Mouse (Mus musculus) bone marrow macrophage, adult 2 months (primary cell): ENCODE measurements around the gene Agap3. TPM values are rescaled to one million over a fixed set of nuclear protein-coding genes. Genes with fewer than 3 reads are reported as not detected.

Experiments
- H3K27ac ChIP-seq: 2 replicates; pipeline ENCODE4 v1.5.1; 2012; ENCODE audit warnings: low read depth, low read length; ENCODE audit not compliant: insufficient read depth
- H3K4me1 ChIP-seq: 2 replicates; pipeline ENCODE4 v1.6.1; 2012; ENCODE audit warnings: low read length; ENCODE audit not compliant: control insufficient read depth, insufficient read depth
- H3K4me3 ChIP-seq: 2 replicates; pipeline ENCODE4 v1.5.1; 2012; ENCODE audit warnings: mild to moderate bottlenecking, low read length, moderate library complexity; ENCODE audit not compliant: insufficient read depth
- CTCF ChIP-seq: IDR thresholded peaks from 2 replicates; pipeline ENCODE4 v1.5.1; 2012; ENCODE audit warnings: low read depth, mild to moderate bottlenecking, low read length, moderate library complexity
- POLR2A ChIP-seq: IDR thresholded peaks from 2 replicates; pipeline ENCODE4 v1.6.1; 2012; ENCODE audit warnings: mild to moderate bottlenecking, low read depth, low read length, borderline replicate concordance
- polyA plus RNA-seq: library from polyadenylated mRNA; stranded (reverse); fragments of >200 nt; gene quantifications from 2 replicates; pipeline ENCODE4 v1.2.4, GENCODE M21; 2012; ENCODE audit not compliant: missing spikeins, insufficient read depth, insufficient read length

The Agap3 gene
- polyA plus RNA-seq, 1 experiment: 77.7 TPM

- TF ChIP-seq POLR2A (no peak), CTCF (no peak)
- Histone ChIP-seq H3K4me3 (no peak overlapping the region), H3K27ac (no peak overlapping the region), H3K4me1 (peaks cover 5% of the 10 kb centered on the region; the same call in 1 of the 2 replicates)
Observed at GRCm38 (mm10) chr5:24417587-24417986, 34.4 kb upstream of the Agap3 start.

GRCm38 (mm10) chr5:24420381-24420780 is 31.6 kb upstream of the Agap3 start:
- no peak overlapping the region for H3K27ac ChIP-seq
- no peak overlapping the region for H3K4me3 ChIP-seq
- peaks cover 5% of the 10 kb centered on the region; the same call in 1 of the 2 replicates for H3K4me1 ChIP-seq
- TF ChIP-seq POLR2A: no peak

- Histone ChIP-seq H3K4me3 (peak within 1 kb of the TSS; percentile 80), H3K27ac (peak within 1 kb of the TSS; percentile 93), H3K4me1 (peaks cover 13% of the 10 kb centered on the region)
- TF ChIP-seq CTCF: no peak
- TF ChIP-seq POLR2A: peak; percentile 67; the same call in 1 of the 2 replicates
Observed at GRCm38 (mm10) chr5:24423129-24424003, 28.6 kb upstream of the Agap3 start, which contains the start of the genes Cdk5 and Slc4a2. Gene Cdk5 (minus strand): TSS chr5:24423530. Gene Slc4a2 (plus strand): TSS chr5:24423837.

- TF ChIP-seq CTCF (no peak), POLR2A (no peak)
- Histone ChIP-seq H3K4me3 (peak overlapping the region; percentile 76), H3K27ac (peak overlapping the region; percentile 93), H3K4me1 (peaks cover 13% of the 10 kb centered on the region)
Observed at GRCm38 (mm10) chr5:24424004-24424781, 27.8 kb upstream of the Agap3 start.

GRCm38 (mm10) chr5:24424861-24425411 is 27.0 kb upstream of the Agap3 start:
- Histone ChIP-seq H3K27ac (peak overlapping the region; percentile 93), H3K4me3 (peak overlapping the region; percentile 76), H3K4me1 (peaks cover 13% of the 10 kb centered on the region)
- TF ChIP-seq POLR2A (no peak), CTCF (no peak)

- Histone ChIP-seq H3K4me1 (peaks cover 13% of the 10 kb centered on the region), H3K27ac (peak overlapping the region; percentile 33), H3K4me3 (peak overlapping the region; percentile 76)
- TF ChIP-seq CTCF: no peak
- TF ChIP-seq POLR2A: no peak
Observed at GRCm38 (mm10) chr5:24425421-24426036, 26.4 kb upstream of the Agap3 start.

- peak overlapping the region; percentile 76 for H3K4me3 ChIP-seq
- no peak for TF ChIP-seq CTCF
- no peak for TF ChIP-seq POLR2A
- H3K4me1 ChIP-seq: peaks cover 13% of the 10 kb centered on the region
- H3K27ac ChIP-seq: peak overlapping the region; percentile 33; the same call in 1 of the 2 replicates
Observed at GRCm38 (mm10) chr5:24426037-24426432, 25.9 kb upstream of the Agap3 start.

GRCm38 (mm10) chr5:24426556-24427284 is 25.3 kb upstream of the Agap3 start:
- peaks cover 13% of the 10 kb centered on the region for H3K4me1 ChIP-seq
- H3K27ac ChIP-seq: peak overlapping the region; percentile 40
- no peak for TF ChIP-seq CTCF
- TF ChIP-seq POLR2A: no peak
- H3K4me3 ChIP-seq: peak overlapping the region; percentile 76

GRCm38 (mm10) chr5:24427285-24427633 is 24.7 kb upstream of the Agap3 start:
- H3K4me1 ChIP-seq: peaks cover 13% of the 10 kb centered on the region
- H3K27ac ChIP-seq: no peak overlapping the region
- TF ChIP-seq POLR2A (no peak), CTCF (no peak)
- H3K4me3 ChIP-seq: no peak overlapping the region
